Mouse (Mus musculus) ES-E14 (cell line): Measurements from ENCODE around the gene Ptpn1. TPM values are rescaled to one million over a fixed set of nuclear protein-coding genes. Genes with fewer than 3 reads are reported as not detected.

Experiments used
- DNase-seq: peaks from one replicate; pipeline ENCODE4 v3.0.0-alpha.2; 2013; ENCODE audit warnings: low read depth, low spot score
- H3K27ac ChIP-seq: 2 replicates; pipeline ENCODE4 v1.5.1; 2012; ENCODE audit warnings: low read depth, mild to moderate bottlenecking, low read length, moderate library complexity, mixed read lengths; ENCODE audit not compliant: poor library complexity, insufficient read depth, severe bottlenecking
- H3K36me3 ChIP-seq: 2 replicates; pipeline ENCODE4 v1.6.1; 2012; ENCODE audit warnings: mild to moderate bottlenecking, low read length, moderate library complexity, mixed read lengths; ENCODE audit not compliant: control insufficient read depth, poor library complexity, insufficient read depth, severe bottlenecking
- H3K4me1 ChIP-seq, 2 experiments: fragments of 150-350 bp in 1 of 2; sonication (generic) in 1 of 2; 2 replicates each; pipeline ENCODE4 v1.6.1; 2012; ENCODE audit warnings: low read length in 2 of 2, mild to moderate bottlenecking in 1 of 2, mixed read lengths in 1 of 2; ENCODE audit not compliant: control insufficient read depth in 2 of 2, insufficient read depth in 2 of 2, poor library complexity in 1 of 2
- H3K4me3 ChIP-seq, 2 experiments: fragments of 150-350 bp in 1 of 2; sonication (generic) in 1 of 2; 2 replicates each; pipeline ENCODE4 v1.5.1; 2012; ENCODE audit warnings: low read length in 2 of 2, low read depth in 1 of 2, mild to moderate bottlenecking in 1 of 2, mixed read lengths in 1 of 2; ENCODE audit not compliant: insufficient read depth in 1 of 2, poor library complexity in 1 of 2, severe bottlenecking in 1 of 2
- H3K9ac ChIP-seq: 2 replicates; pipeline ENCODE4 v1.6.1; 2012; ENCODE audit warnings: low read depth, mild to moderate bottlenecking, low read length, mixed read lengths; ENCODE audit not compliant: poor library complexity, insufficient read depth, severe bottlenecking
- H3K9me3 ChIP-seq: fragments of 150-350 bp; sonication (generic); 2 replicates; pipeline ENCODE4 v1.6.1; 2012; ENCODE audit warnings: low read depth, mild to moderate bottlenecking, low read length; ENCODE audit not compliant: control insufficient read depth, insufficient read depth
- CHD2 ChIP-seq: IDR thresholded peaks from 2 replicates; pipeline ENCODE4 v1.6.1; 2014; ENCODE audit warnings: mild to moderate bottlenecking, low read depth, low read length, inconsistent platforms
- HCFC1 ChIP-seq: IDR thresholded peaks from 2 replicates; pipeline ENCODE4 v1.6.1; 2012; ENCODE audit warnings: low read length, inconsistent platforms, borderline replicate concordance; ENCODE audit not compliant: insufficient read depth
- MAFK ChIP-seq: IDR thresholded peaks from 2 replicates; pipeline ENCODE4 v1.6.1; 2014; ENCODE audit warnings: mild to moderate bottlenecking, low read depth, low read length, inconsistent platforms; ENCODE audit not compliant: insufficient read depth
- ZC3H11A ChIP-seq: IDR thresholded peaks from 2 replicates; pipeline ENCODE4 v1.6.1; 2012; ENCODE audit warnings: low read depth, mild to moderate bottlenecking, inconsistent platforms, low read length, borderline replicate concordance
- ZNF384 ChIP-seq: IDR thresholded peaks from 2 replicates; pipeline ENCODE4 v1.6.1; 2012; ENCODE audit warnings: low read depth, low read length, inconsistent platforms
- in situ Hi-C, 2 experiments: fragments of 600-800 bp; cut with MboI; formaldehyde crosslinking; loops; one replicate each; pipeline ENCODE4 v1.15.1; 2025; ENCODE audit warnings: low sequenced_read_pairs in 2 of 2, inconsistent platforms in 1 of 2; ENCODE audit not compliant: unreplicated experiment in 2 of 2
- total RNA-seq: library from RNA; depleted of rRNA; stranded (reverse); fragments of 300-350 nt; gene quantifications from 2 replicates; pipeline ENCODE4 v1.2.3, GENCODE M21; 2012

Ptpn1 gene
- total RNA-seq, 1 experiment = 39.9 TPM

DNA sequence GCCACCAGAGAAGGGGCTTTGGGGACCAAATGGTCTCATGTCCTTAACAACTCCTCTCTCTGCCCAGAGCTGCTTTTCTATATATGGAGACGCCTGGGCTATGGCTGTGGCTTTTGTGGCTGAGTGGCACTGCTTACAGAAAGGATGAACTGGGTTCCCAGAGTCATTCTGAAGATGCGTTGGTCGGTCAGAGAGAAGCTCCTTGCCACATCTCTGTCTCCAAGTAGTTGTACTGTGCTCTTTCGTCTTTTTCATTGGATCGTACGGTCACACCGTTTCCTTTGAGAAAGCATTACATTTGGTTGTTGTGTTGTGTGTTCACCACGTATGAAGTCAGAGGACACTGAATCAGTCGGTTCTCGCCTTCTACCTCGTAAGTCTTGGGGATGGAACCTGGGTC lies 8.8 kb downstream of the Ptpn1 start:
- peaks cover 6 to 37% of the 10 kb centered on the region in 2 experiments; a peak in 3 of 4 replicates for H3K4me1 ChIP-seq
- no peak overlapping the region for H3K27ac ChIP-seq
- no peak for DNase-seq
- no peaks in the 10 kb centered on the region for H3K36me3 ChIP-seq
- H3K9ac ChIP-seq = no peak overlapping the region
- H3K4me3 ChIP-seq = no peak overlapping the region
- TF ChIP-seq HCFC1 (no peak), MAFK (no peak), ZC3H11A (no peak), ZNF384 (no peak), CHD2 (no peak)
- in situ Hi-C loops = no loop called here
- H3K9me3 ChIP-seq = no peaks in the 10 kb centered on the region

DNA sequence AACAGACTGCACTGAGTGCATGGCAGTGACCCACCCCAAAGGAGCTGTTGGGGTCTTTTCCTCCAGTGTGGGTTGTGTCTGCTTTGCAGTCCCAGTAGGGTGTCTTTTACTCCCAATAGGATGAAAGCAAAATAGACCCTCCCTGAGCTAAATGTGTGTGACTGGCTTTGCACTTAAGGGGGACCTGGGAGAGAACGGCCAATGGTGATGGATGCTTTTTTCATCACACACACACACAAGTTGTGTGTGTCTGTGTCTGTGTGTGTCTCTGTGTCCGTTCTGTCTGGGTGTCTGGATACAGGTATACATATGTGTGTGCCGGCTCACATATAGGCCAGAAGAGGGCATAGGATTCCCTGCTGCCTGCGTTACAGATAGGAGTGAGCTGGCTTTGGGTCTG lies 9.5 kb downstream of the Ptpn1 start:
- TF ChIP-seq ZNF384 (no peak), ZC3H11A (no peak), CHD2 (no peak), MAFK (no peak), HCFC1 (no peak)
- Histone ChIP-seq H3K9me3 (no peaks in the 10 kb centered on the region), H3K27ac (no peak overlapping the region), H3K9ac (no peak overlapping the region), H3K4me3 (no peak overlapping the region), H3K4me1 (peaks cover 6 to 37% of the 10 kb centered on the region in 2 experiments; a peak in 3 of 4 replicates), H3K36me3 (no peaks in the 10 kb centered on the region)
- no peak for DNase-seq
- in situ Hi-C loops = no loop called here

DNA sequence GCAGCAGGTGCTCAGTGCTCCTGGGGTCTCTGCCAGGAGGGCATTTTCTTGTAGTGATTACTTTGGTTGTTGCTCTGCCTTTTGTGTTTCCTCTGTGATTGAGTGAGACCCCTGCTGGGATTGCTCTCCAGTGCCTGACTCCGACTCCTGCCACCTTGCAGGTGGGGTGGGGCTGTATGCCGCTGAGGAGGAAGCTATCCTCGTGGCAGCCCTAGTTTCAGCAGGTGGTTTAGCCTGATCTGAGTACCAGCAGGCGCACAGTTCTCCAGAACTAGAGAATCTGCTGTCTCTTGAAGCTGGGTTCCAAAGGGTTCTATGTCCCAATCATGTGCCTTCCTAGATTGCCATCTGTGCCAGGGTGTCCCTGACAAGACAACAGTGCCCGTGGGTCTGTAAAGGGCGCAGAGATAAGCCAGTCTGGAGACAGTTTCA lies 9.9 kb downstream of the Ptpn1 start:
- Histone ChIP-seq H3K4me3 (no peak overlapping the region), H3K4me1 (peaks cover 6 to 37% of the 10 kb centered on the region in 2 experiments; a peak in 3 of 4 replicates), H3K27ac (no peak overlapping the region), H3K9me3 (no peaks in the 10 kb centered on the region), H3K36me3 (no peaks in the 10 kb centered on the region), H3K9ac (no peak overlapping the region)
- DNase-seq = no peak
- no peak for TF ChIP-seq ZC3H11A
- no peak for TF ChIP-seq MAFK
- TF ChIP-seq ZNF384 = no peak
- TF ChIP-seq HCFC1 = no peak
- no peak for TF ChIP-seq CHD2
- in situ Hi-C loops = no loop called here

DNA sequence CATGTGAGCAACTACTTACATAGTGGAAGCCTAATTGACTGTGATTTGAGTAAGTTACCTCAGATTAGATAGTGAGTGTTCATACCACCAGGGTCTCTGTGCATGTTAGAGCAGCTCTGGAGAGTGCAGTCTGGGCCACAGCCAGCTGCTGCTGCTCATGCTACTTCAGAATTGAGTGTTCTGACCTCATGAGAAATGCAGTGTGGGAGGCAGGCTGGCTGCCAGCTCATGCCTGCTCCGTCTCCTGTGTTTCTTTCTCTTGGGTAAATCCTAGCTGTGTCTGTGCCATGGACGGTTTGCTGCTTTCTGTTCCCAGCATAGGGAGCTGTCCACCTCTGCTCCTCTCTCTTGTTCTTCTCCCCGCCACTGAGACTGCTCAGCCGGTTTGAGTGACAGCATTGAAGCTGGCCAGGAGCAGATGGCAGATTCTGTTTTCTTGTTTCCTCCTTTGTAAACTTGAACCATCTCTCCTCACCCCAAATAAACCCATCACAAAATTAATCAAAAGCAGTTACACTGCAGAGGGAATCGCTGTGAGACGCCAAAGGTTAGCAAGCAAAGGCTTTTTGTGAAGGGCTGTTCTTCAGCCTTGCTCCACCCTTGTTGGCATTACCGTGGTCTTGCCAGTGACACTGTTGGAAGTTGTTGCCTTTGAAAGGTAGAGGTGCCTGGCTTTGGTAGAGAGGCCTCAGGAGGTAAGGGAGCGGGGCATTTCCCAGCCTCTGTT lies 10.5 kb downstream of the Ptpn1 start:
- Histone ChIP-seq H3K9ac (no peak overlapping the region), H3K9me3 (no peaks in the 10 kb centered on the region), H3K27ac (no peak overlapping the region), H3K36me3 (no peaks in the 10 kb centered on the region), H3K4me1 (peaks cover 5 to 37% of the 10 kb centered on the region in 2 experiments; a peak in 3 of 4 replicates), H3K4me3 (no peak overlapping the region)
- in situ Hi-C loops = no loop called here
- DNase-seq = no peak
- TF ChIP-seq ZNF384 (no peak), CHD2 (no peak), MAFK (no peak), HCFC1 (no peak), ZC3H11A (no peak)
